Mouse (Mus musculus) ES-E14 (cell line): ENCODE measurements around the gene Trrap. TPM values are rescaled to one million over a fixed set of nuclear protein-coding genes. Genes with fewer than 3 reads are reported as not detected.

ENCODE experiments used
- DNase-seq: peaks from one replicate; pipeline ENCODE4 v3.0.0-alpha.2; 2013; ENCODE audit warnings: low read depth, low spot score
- H3K27ac ChIP-seq: 2 replicates; pipeline ENCODE4 v1.5.1; 2012; ENCODE audit warnings: low read depth, mild to moderate bottlenecking, low read length, moderate library complexity, mixed read lengths; ENCODE audit not compliant: poor library complexity, insufficient read depth, severe bottlenecking
- H3K36me3 ChIP-seq: 2 replicates; pipeline ENCODE4 v1.6.1; 2012; ENCODE audit warnings: mild to moderate bottlenecking, low read length, moderate library complexity, mixed read lengths; ENCODE audit not compliant: control insufficient read depth, poor library complexity, insufficient read depth, severe bottlenecking
- H3K4me1 ChIP-seq, 2 experiments: fragments of 150-350 bp in 1 of 2; sonication (generic) in 1 of 2; 2 replicates each; pipeline ENCODE4 v1.6.1; 2012; ENCODE audit warnings: low read length in 2 of 2, mild to moderate bottlenecking in 1 of 2, mixed read lengths in 1 of 2; ENCODE audit not compliant: control insufficient read depth in 2 of 2, insufficient read depth in 2 of 2, poor library complexity in 1 of 2
- H3K4me3 ChIP-seq, 2 experiments: fragments of 150-350 bp in 1 of 2; sonication (generic) in 1 of 2; 2 replicates each; pipeline ENCODE4 v1.5.1; 2012; ENCODE audit warnings: low read length in 2 of 2, low read depth in 1 of 2, mild to moderate bottlenecking in 1 of 2, mixed read lengths in 1 of 2; ENCODE audit not compliant: insufficient read depth in 1 of 2, poor library complexity in 1 of 2, severe bottlenecking in 1 of 2
- H3K9ac ChIP-seq: 2 replicates; pipeline ENCODE4 v1.6.1; 2012; ENCODE audit warnings: low read depth, mild to moderate bottlenecking, low read length, mixed read lengths; ENCODE audit not compliant: poor library complexity, insufficient read depth, severe bottlenecking
- H3K9me3 ChIP-seq: fragments of 150-350 bp; sonication (generic); 2 replicates; pipeline ENCODE4 v1.6.1; 2012; ENCODE audit warnings: low read depth, mild to moderate bottlenecking, low read length; ENCODE audit not compliant: control insufficient read depth, insufficient read depth
- CHD2 ChIP-seq: IDR thresholded peaks from 2 replicates; pipeline ENCODE4 v1.6.1; 2014; ENCODE audit warnings: mild to moderate bottlenecking, low read depth, low read length, inconsistent platforms
- HCFC1 ChIP-seq: IDR thresholded peaks from 2 replicates; pipeline ENCODE4 v1.6.1; 2012; ENCODE audit warnings: low read length, inconsistent platforms, borderline replicate concordance; ENCODE audit not compliant: insufficient read depth
- MAFK ChIP-seq: IDR thresholded peaks from 2 replicates; pipeline ENCODE4 v1.6.1; 2014; ENCODE audit warnings: mild to moderate bottlenecking, low read depth, low read length, inconsistent platforms; ENCODE audit not compliant: insufficient read depth
- ZC3H11A ChIP-seq: IDR thresholded peaks from 2 replicates; pipeline ENCODE4 v1.6.1; 2012; ENCODE audit warnings: low read depth, mild to moderate bottlenecking, inconsistent platforms, low read length, borderline replicate concordance
- ZNF384 ChIP-seq: IDR thresholded peaks from 2 replicates; pipeline ENCODE4 v1.6.1; 2012; ENCODE audit warnings: low read depth, low read length, inconsistent platforms
- in situ Hi-C, 2 experiments: fragments of 600-800 bp; cut with MboI; formaldehyde crosslinking; loops; one replicate each; pipeline ENCODE4 v1.15.1; 2025; ENCODE audit warnings: low sequenced_read_pairs in 2 of 2, inconsistent platforms in 1 of 2; ENCODE audit not compliant: unreplicated experiment in 2 of 2
- total RNA-seq: library from RNA; depleted of rRNA; stranded (reverse); fragments of 300-350 nt; gene quantifications from 2 replicates; pipeline ENCODE4 v1.2.3, GENCODE M21; 2012

The Trrap gene
- total RNA-seq, 1 experiment = 105 TPM

GRCm38 (mm10) chr5:144836100-144836499 is 68.6 kb downstream of the Trrap start:
- Histone ChIP-seq H3K4me3 (no peak overlapping the region), H3K4me1 (no peaks in the 10 kb centered on the region), H3K27ac (no peak overlapping the region), H3K36me3 (peaks cover 61% of the 10 kb centered on the region), H3K9ac (no peak overlapping the region), H3K9me3 (no peaks in the 10 kb centered on the region)
- no peak for TF ChIP-seq CHD2
- TF ChIP-seq MAFK = no peak
- TF ChIP-seq ZC3H11A = no peak
- TF ChIP-seq ZNF384 = no peak
- no peak for TF ChIP-seq HCFC1
- DNase-seq = peak; percentile 40
- in situ Hi-C loops = no loop called here

DNA sequence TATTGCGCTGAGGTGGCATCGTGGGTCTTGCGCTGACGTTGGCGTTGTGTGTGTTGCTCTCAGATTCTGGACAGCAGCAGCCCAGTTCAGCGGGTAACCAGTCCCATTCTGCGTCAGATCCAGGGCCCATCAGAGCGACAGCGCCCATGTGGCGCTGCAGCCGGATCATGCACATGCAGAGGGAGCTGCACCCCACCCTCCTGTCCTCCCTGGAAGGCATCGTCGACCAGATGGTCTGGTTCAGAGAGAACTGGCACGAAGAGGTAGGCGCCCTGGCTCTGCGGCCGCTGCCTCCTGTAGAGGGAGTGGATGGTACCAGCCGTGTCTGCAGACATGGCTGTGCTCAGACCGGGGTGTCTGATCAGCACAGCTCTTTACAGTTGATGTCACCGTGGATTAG is 77.8 kb downstream of the Trrap start:
- H3K9me3 ChIP-seq = no peaks in the 10 kb centered on the region
- no peak overlapping the region for H3K27ac ChIP-seq
- in situ Hi-C loops = no loop called here
- peaks cover 53% of the 10 kb centered on the region for H3K36me3 ChIP-seq
- no peak overlapping the region for H3K9ac ChIP-seq
- H3K4me1 ChIP-seq = no peaks in the 10 kb centered on the region
- H3K4me3 ChIP-seq = no peak overlapping the region
- no peak for TF ChIP-seq HCFC1
- TF ChIP-seq ZC3H11A = no peak
- no peak for TF ChIP-seq CHD2
- TF ChIP-seq ZNF384 = no peak
- no peak for TF ChIP-seq MAFK
- DNase-seq = no peak

GRCm38 (mm10) chr5:144848735-144849134 is 81.2 kb downstream of the Trrap start:
- in situ Hi-C loops = no loop called here
- peaks cover 48% of the 10 kb centered on the region for H3K36me3 ChIP-seq
- H3K4me3 ChIP-seq = no peak overlapping the region
- DNase-seq = no peak
- no peaks in the 10 kb centered on the region for H3K9me3 ChIP-seq
- no peak overlapping the region for H3K9ac ChIP-seq
- H3K4me1 ChIP-seq = no peaks in the 10 kb centered on the region
- no peak overlapping the region for H3K27ac ChIP-seq
- TF ChIP-seq ZC3H11A (no peak), ZNF384 (no peak), MAFK (no peak), CHD2 (no peak), HCFC1 (no peak)

GRCm38 (mm10) chr5:144849932-144850331 is 82.4 kb downstream of the Trrap start:
- 0 out of 4 replicates have a peak, but pooled peaks cover 0 to 3% of the 10 kb centered on the region in 2 experiments for H3K4me1 ChIP-seq
- in situ Hi-C loops = loop anchor here in 1 of 2 experiments (25.0 kb wide), 1 partner anchor 137 kb away; no protein-coding TSS in a partner anchor
- no peak overlapping the region for H3K9ac ChIP-seq
- DNase-seq = no peak
- peaks cover 46% of the 10 kb centered on the region for H3K36me3 ChIP-seq
- TF ChIP-seq MAFK (no peak), ZNF384 (no peak), ZC3H11A (no peak)
- H3K27ac ChIP-seq = no peak overlapping the region
- H3K9me3 ChIP-seq = no peaks in the 10 kb centered on the region
- no peak overlapping the region for H3K4me3 ChIP-seq

- H3K4me3 ChIP-seq = no peak overlapping the region
- in situ Hi-C loops = loop anchor here in 1 of 2 experiments (25.0 kb wide), 1 partner anchor 135 kb away; no protein-coding TSS in a partner anchor
- H3K9me3 ChIP-seq = no peaks in the 10 kb centered on the region
- no peak for DNase-seq
- H3K27ac ChIP-seq = no peak overlapping the region
- H3K4me1 ChIP-seq = peaks cover 0 to 3% of the 10 kb centered on the region in 2 experiments; a peak in 1 of 4 replicates
- no peak for TF ChIP-seq HCFC1
- TF ChIP-seq ZC3H11A = no peak
- no peak for TF ChIP-seq ZNF384
- no peak for TF ChIP-seq CHD2
- no peak for TF ChIP-seq MAFK
- H3K36me3 ChIP-seq = peaks cover 43% of the 10 kb centered on the region
- H3K9ac ChIP-seq = no peak overlapping the region
These were observed 84.3 kb downstream of the Trrap start for GRCm38 (mm10) chr5:144851820-144852219.
